Mouse (Mus musculus) hindlimb bud, embryonic 11.5 days (tissue): ENCODE data around the gene Liph.
A peak's percentile ranks its signal among the peaks of the same experiment; 100 is the strongest.
"Not testable (repeated sequence)": the region's sequence is repeated elsewhere in the genome, so short reads cannot be mapped to it uniquely, and the experiment has no call there.

ENCODE experiments used
- DNase-seq: peaks from one replicate; pipeline ENCODE4 v3.0.0-alpha.2; 2012; ENCODE audit warnings: low read depth, low spot score; ENCODE audit errors: extremely low spot score

Liph gene

GRCm38 (mm10) chr16:21995304-21995703 is at the start of gene Liph:
Liph (minus strand) TSS chr16:21995663.
- DNase-seq = no peak

GRCm38 (mm10) chr16:22043830-22044229 is 48.4 kb upstream of the Liph start:
- DNase-seq = no peak

GRCm38 (mm10) chr16:22039978-22040377 is 44.5 kb upstream of the Liph start:
- DNase-seq = no peak

- DNase-seq = no peak
Observed at GRCm38 (mm10) chr16:22038554-22038953, 43.1 kb upstream of the Liph start.

- no peak for DNase-seq
Observed at GRCm38 (mm10) chr16:22027474-22027873, 32.0 kb upstream of the Liph start.

GRCm38 (mm10) chr16:22022122-22022521 is 26.7 kb upstream of the Liph start:
- DNase-seq = no peak

- no peak for DNase-seq
Observed at GRCm38 (mm10) chr16:22015569-22015968, 20.1 kb upstream of the Liph start.

- no peak for DNase-seq
Observed at GRCm38 (mm10) chr16:22009596-22009995, 14.1 kb upstream of the Liph start.

GRCm38 (mm10) chr16:22009099-22009584 is 13.7 kb upstream of the Liph start, which contains the start of gene Senp2:
Senp2 (plus strand) TSS chr16:22009484.
- peak; percentile 100 for DNase-seq

- no peak for DNase-seq
Observed at GRCm38 (mm10) chr16:22001606-22002005, 6.1 kb upstream of the Liph start.

- DNase-seq = no peak
Observed at GRCm38 (mm10) chr16:22001172-22001571, 5.7 kb upstream of the Liph start.

GRCm38 (mm10) chr16:21999941-22000690 is 4.7 kb upstream of the Liph start:
- DNase-seq = no peak

GRCm38 (mm10) chr16:21998061-21998460 is 2.6 kb upstream of the Liph start:
- no peak for DNase-seq

- DNase-seq = no peak
Observed at GRCm38 (mm10) chr16:21996881-21997641, 1.6 kb upstream of the Liph start.

- DNase-seq = no peak
Observed at GRCm38 (mm10) chr16:21996402-21996801, 939 bp upstream of the Liph start.

GRCm38 (mm10) chr16:21991774-21992173 is 3.7 kb downstream of the Liph start:
- no peak for DNase-seq

- not testable (repeated sequence) for DNase-seq
Observed at GRCm38 (mm10) chr16:21990893-21991292, 4.6 kb downstream of the Liph start.

GRCm38 (mm10) chr16:21987956-21988355 is 7.5 kb downstream of the Liph start:
- no peak for DNase-seq

- DNase-seq = no peak
Observed at GRCm38 (mm10) chr16:21986191-21986590, 9.3 kb downstream of the Liph start.

GRCm38 (mm10) chr16:21984091-21984490 is 11.4 kb downstream of the Liph start:
- no peak for DNase-seq

GRCm38 (mm10) chr16:21983581-21983980 is 11.9 kb downstream of the Liph start:
- DNase-seq = no peak

- no peak for DNase-seq
Observed at GRCm38 (mm10) chr16:21983146-21983545, 12.3 kb downstream of the Liph start.
